Mouse (Mus musculus): ENCODE data around the gene Spi1. TPM values are rescaled to one million over a fixed set of nuclear protein-coding genes. Genes with fewer than 3 reads are reported as not detected.

Gene Spi1
- polyA plus RNA-seq, 1 experiment, result 0.79 TPM

- TF ChIP-seq CTCF (IDR thresholded peaks at IDR 0.05; ENCODE audit: borderline replicate concordance, insufficient read depth, low read length) (no peak), POLR2A (IDR thresholded peaks at IDR 0.05; ENCODE audit: low read depth, low read length) (no peak)
- no peak overlapping the region for H3K27ac ChIP-seq (ENCODE audit: insufficient read depth, low read length)
- H3K4me1 ChIP-seq (ENCODE audit: control insufficient read depth, insufficient read depth, low read length), result peaks cover 4% of the 10 kb centered on the region; the same call in 1 of the 2 replicates
- peak overlapping the region; percentile 96 for H3K4me3 ChIP-seq (ENCODE audit: insufficient read depth, low read length)
These were observed 28.8 kb upstream of the Spi1 start for GRCm38 (mm10) chr2:91053181-91053933.

GRCm38 (mm10) chr2:91053934-91054382, 28.2 kb upstream of the Spi1 start, which contains the start of gene Psmc3:
TSS of gene Psmc3 (plus strand) at chr2:91054009.
- peak within 1 kb of the TSS; percentile 96 for H3K4me3 ChIP-seq (ENCODE audit: insufficient read depth, low read length)
- TF ChIP-seq CTCF (IDR thresholded peaks at IDR 0.05; ENCODE audit: borderline replicate concordance, insufficient read depth, low read length) (no peak), POLR2A (IDR thresholded peaks at IDR 0.05; ENCODE audit: low read depth, low read length) (peak; percentile 83)

GRCm38 (mm10) chr2:91058435-91058834, 23.8 kb upstream of the Spi1 start:
- Histone ChIP-seq H3K27ac (ENCODE audit: insufficient read depth, low read length) (no peak overlapping the region), H3K4me1 (ENCODE audit: control insufficient read depth, insufficient read depth, low read length) (peaks cover 22% of the 10 kb centered on the region), H3K4me3 (ENCODE audit: insufficient read depth, low read length) (no peak overlapping the region)
- no peak for TF ChIP-seq POLR2A (IDR thresholded peaks at IDR 0.05; ENCODE audit: low read depth, low read length)
- no peak for TF ChIP-seq CTCF (IDR thresholded peaks at IDR 0.05; ENCODE audit: borderline replicate concordance, insufficient read depth, low read length)

More at GRCm38 (mm10) chr2:91053934-91054382, 28.2 kb upstream of the Spi1 start, which contains the start of gene Psmc3:
- H3K4me1 ChIP-seq (ENCODE audit: control insufficient read depth, insufficient read depth, low read length), result peaks cover 4% of the 10 kb centered on the region; the same call in 1 of the 2 replicates
- peak within 1 kb of the TSS; percentile 91 for H3K27ac ChIP-seq (ENCODE audit: insufficient read depth, low read length)

- Histone ChIP-seq H3K27ac (ENCODE audit: insufficient read depth, low read length) (no peak overlapping the region), H3K4me1 (ENCODE audit: control insufficient read depth, insufficient read depth, low read length) (peaks cover 22% of the 10 kb centered on the region), H3K4me3 (ENCODE audit: insufficient read depth, low read length) (no peak overlapping the region)
- TF ChIP-seq CTCF (IDR thresholded peaks at IDR 0.05; ENCODE audit: borderline replicate concordance, insufficient read depth, low read length), result no peak
- TF ChIP-seq POLR2A (IDR thresholded peaks at IDR 0.05; ENCODE audit: low read depth, low read length), result no peak
These were observed 22.8 kb upstream of the Spi1 start for GRCm38 (mm10) chr2:91059376-91059775.

GRCm38 (mm10) chr2:91060544-91061355, 21.4 kb upstream of the Spi1 start:
- peak overlapping the region; percentile 82 for H3K27ac ChIP-seq (ENCODE audit: insufficient read depth, low read length)
- TF ChIP-seq POLR2A (IDR thresholded peaks at IDR 0.05; ENCODE audit: low read depth, low read length), result peak; percentile 49; the same call in 1 of the 2 replicates
- peak; percentile 39; the same call in 1 of the 2 replicates for TF ChIP-seq CTCF (IDR thresholded peaks at IDR 0.05; ENCODE audit: borderline replicate concordance, insufficient read depth, low read length)
- H3K4me3 ChIP-seq (ENCODE audit: insufficient read depth, low read length), result no peak overlapping the region
- peaks cover 18% of the 10 kb centered on the region for H3K4me1 ChIP-seq (ENCODE audit: control insufficient read depth, insufficient read depth, low read length)

GRCm38 (mm10) chr2:91061849-91062481, 20.2 kb upstream of the Spi1 start:
- no peak for TF ChIP-seq CTCF (IDR thresholded peaks at IDR 0.05; ENCODE audit: borderline replicate concordance, insufficient read depth, low read length)
- TF ChIP-seq POLR2A (IDR thresholded peaks at IDR 0.05; ENCODE audit: low read depth, low read length), result 0 out of 2 replicates have a peak, but pooled peaks have one; percentile 31
- peaks cover 18% of the 10 kb centered on the region for H3K4me1 ChIP-seq (ENCODE audit: control insufficient read depth, insufficient read depth, low read length)
- peak overlapping the region; percentile 82 for H3K27ac ChIP-seq (ENCODE audit: insufficient read depth, low read length)
- no peak overlapping the region for H3K4me3 ChIP-seq (ENCODE audit: insufficient read depth, low read length)

- TF ChIP-seq POLR2A (IDR thresholded peaks at IDR 0.05; ENCODE audit: low read depth, low read length), result no peak
- TF ChIP-seq CTCF (IDR thresholded peaks at IDR 0.05; ENCODE audit: borderline replicate concordance, insufficient read depth, low read length), result no peak
- H3K4me3 ChIP-seq (ENCODE audit: insufficient read depth, low read length), result no peak overlapping the region
- peaks cover 18% of the 10 kb centered on the region for H3K4me1 ChIP-seq (ENCODE audit: control insufficient read depth, insufficient read depth, low read length)
- H3K27ac ChIP-seq (ENCODE audit: insufficient read depth, low read length), result peak overlapping the region; percentile 75
These were observed 19.2 kb upstream of the Spi1 start for GRCm38 (mm10) chr2:91062779-91063606.

- peaks cover 18% of the 10 kb centered on the region for H3K4me1 ChIP-seq (ENCODE audit: control insufficient read depth, insufficient read depth, low read length)
- TF ChIP-seq POLR2A (IDR thresholded peaks at IDR 0.05; ENCODE audit: low read depth, low read length) (no peak; the same call in 1 of the 2 replicates), CTCF (IDR thresholded peaks at IDR 0.05; ENCODE audit: borderline replicate concordance, insufficient read depth, low read length) (no peak)
- H3K27ac ChIP-seq (ENCODE audit: insufficient read depth, low read length), result no peak overlapping the region
- no peak overlapping the region for H3K4me3 ChIP-seq (ENCODE audit: insufficient read depth, low read length)
These were observed 18.0 kb upstream of the Spi1 start for GRCm38 (mm10) chr2:91064211-91064610.

Data from embryonic fibroblast, embryonic 13.5 days (primary cell).